Mouse (Mus musculus): ENCODE data around the gene Mast4. TPM values are rescaled to one million over a fixed set of nuclear protein-coding genes. Genes with fewer than 3 reads are reported as not detected.

Mast4 gene
- polyA plus RNA-seq, 1 experiment = 10.8 TPM

- no peak for TF ChIP-seq USF1 (IDR thresholded peaks at IDR 0.05; ENCODE audit: low read depth)
- TF ChIP-seq CEBPB (IDR thresholded peaks at IDR 0.05; ENCODE audit: low read depth) = no peak
- no peak for TF ChIP-seq CTCF (IDR thresholded peaks at IDR 0.05; ENCODE audit: control insufficient read depth, insufficient read depth, insufficient read length)
- no peak for TF ChIP-seq MAX (IDR thresholded peaks at IDR 0.05)
- no peak for TF ChIP-seq MYOG (IDR thresholded peaks at IDR 0.05; ENCODE audit: control insufficient read depth, extremely low read depth, insufficient read length)
- no peak for TF ChIP-seq FOSL1 (IDR thresholded peaks at IDR 0.05; ENCODE audit: insufficient read depth, low read length, poor library complexity, severe bottlenecking)
- TF ChIP-seq MYOD1 (IDR thresholded peaks at IDR 0.05; ENCODE audit: control insufficient read depth, insufficient read length, low read depth) = no peak
- Histone ChIP-seq H3K79me2 (ENCODE audit: control insufficient read depth, insufficient read depth) (no peaks in the 10 kb centered on the region), H3ac (ENCODE audit: control insufficient read depth, insufficient read length, low read depth) (no peak overlapping the region), H3K27me3 (ENCODE audit: control insufficient read depth, insufficient read depth, insufficient read length) (no peaks in the 10 kb centered on the region), H3K4me3 (ENCODE audit: insufficient read depth, poor library complexity, severe bottlenecking) (no peak overlapping the region), H3K79me3 (ENCODE audit: low read depth) (no peaks in the 10 kb centered on the region), H3K36me3 (ENCODE audit: control insufficient read depth, insufficient read depth) (no peaks in the 10 kb centered on the region)
These were observed 268.9 kb downstream of the Mast4 start for GRCm38 (mm10) chr13:103065437-103065836.

- Histone ChIP-seq H3K27me3 (ENCODE audit: control insufficient read depth, insufficient read depth, insufficient read length) (no peaks in the 10 kb centered on the region), H3K36me3 (ENCODE audit: control insufficient read depth, insufficient read depth) (no peaks in the 10 kb centered on the region), H3K4me3 (ENCODE audit: insufficient read depth, poor library complexity, severe bottlenecking) (no peak overlapping the region), H3K79me2 (ENCODE audit: control insufficient read depth, insufficient read depth) (no peaks in the 10 kb centered on the region), H3ac (ENCODE audit: control insufficient read depth, insufficient read length, low read depth) (no peak overlapping the region), H3K79me3 (ENCODE audit: low read depth) (no peaks in the 10 kb centered on the region)
- TF ChIP-seq FOSL1 (IDR thresholded peaks at IDR 0.05; ENCODE audit: insufficient read depth, low read length, poor library complexity, severe bottlenecking) (no peak), CTCF (IDR thresholded peaks at IDR 0.05; ENCODE audit: control insufficient read depth, insufficient read depth, insufficient read length) (no peak), MAX (IDR thresholded peaks at IDR 0.05) (no peak), MYOG (IDR thresholded peaks at IDR 0.05; ENCODE audit: control insufficient read depth, extremely low read depth, insufficient read length) (no peak), USF1 (IDR thresholded peaks at IDR 0.05; ENCODE audit: low read depth) (no peak), CEBPB (IDR thresholded peaks at IDR 0.05; ENCODE audit: low read depth) (no peak), MYOD1 (IDR thresholded peaks at IDR 0.05; ENCODE audit: control insufficient read depth, insufficient read length, low read depth) (no peak)
These were observed 272.6 kb downstream of the Mast4 start for GRCm38 (mm10) chr13:103061680-103062079.

- Histone ChIP-seq H3ac (ENCODE audit: control insufficient read depth, insufficient read length, low read depth) (no peak overlapping the region), H3K27me3 (ENCODE audit: control insufficient read depth, insufficient read depth, insufficient read length) (no peaks in the 10 kb centered on the region), H3K36me3 (ENCODE audit: control insufficient read depth, insufficient read depth) (no peaks in the 10 kb centered on the region), H3K4me3 (ENCODE audit: insufficient read depth, poor library complexity, severe bottlenecking) (no peak overlapping the region), H3K79me2 (ENCODE audit: control insufficient read depth, insufficient read depth) (no peaks in the 10 kb centered on the region), H3K79me3 (ENCODE audit: low read depth) (no peaks in the 10 kb centered on the region)
- TF ChIP-seq MYOD1 (IDR thresholded peaks at IDR 0.05; ENCODE audit: control insufficient read depth, insufficient read length, low read depth) (no peak), MYOG (IDR thresholded peaks at IDR 0.05; ENCODE audit: control insufficient read depth, extremely low read depth, insufficient read length) (no peak), CEBPB (IDR thresholded peaks at IDR 0.05; ENCODE audit: low read depth) (no peak), FOSL1 (IDR thresholded peaks at IDR 0.05; ENCODE audit: insufficient read depth, low read length, poor library complexity, severe bottlenecking) (no peak), USF1 (IDR thresholded peaks at IDR 0.05; ENCODE audit: low read depth) (no peak), MAX (IDR thresholded peaks at IDR 0.05) (no peak), CTCF (IDR thresholded peaks at IDR 0.05; ENCODE audit: control insufficient read depth, insufficient read depth, insufficient read length) (no peak)
These were observed 274.2 kb downstream of the Mast4 start for GRCm38 (mm10) chr13:103059995-103060652.

- Histone ChIP-seq H3K79me2 (ENCODE audit: control insufficient read depth, insufficient read depth) (no peaks in the 10 kb centered on the region), H3K27me3 (ENCODE audit: control insufficient read depth, insufficient read depth, insufficient read length) (no peaks in the 10 kb centered on the region)
- TF ChIP-seq CEBPB (IDR thresholded peaks at IDR 0.05; ENCODE audit: low read depth) = no peak
- no peak for TF ChIP-seq USF1 (IDR thresholded peaks at IDR 0.05; ENCODE audit: low read depth)
- no peak for TF ChIP-seq FOSL1 (IDR thresholded peaks at IDR 0.05; ENCODE audit: insufficient read depth, low read length, poor library complexity, severe bottlenecking)
- no peak for TF ChIP-seq MYOG (IDR thresholded peaks at IDR 0.05; ENCODE audit: control insufficient read depth, extremely low read depth, insufficient read length)
- no peak for TF ChIP-seq CTCF (IDR thresholded peaks at IDR 0.05; ENCODE audit: control insufficient read depth, insufficient read depth, insufficient read length)
- no peak for TF ChIP-seq MYOD1 (IDR thresholded peaks at IDR 0.05; ENCODE audit: control insufficient read depth, insufficient read length, low read depth)
- TF ChIP-seq MAX (IDR thresholded peaks at IDR 0.05) = no peak
These were observed 277.8 kb downstream of the Mast4 start for GRCm38 (mm10) chr13:103056451-103056850.

GRCm38 (mm10) chr13:103052661-103053060 is 281.6 kb downstream of the Mast4 start:
- TF ChIP-seq CEBPB (IDR thresholded peaks at IDR 0.05; ENCODE audit: low read depth) (no peak), MYOG (IDR thresholded peaks at IDR 0.05; ENCODE audit: control insufficient read depth, extremely low read depth, insufficient read length) (no peak), USF1 (IDR thresholded peaks at IDR 0.05; ENCODE audit: low read depth) (no peak), FOSL1 (IDR thresholded peaks at IDR 0.05; ENCODE audit: insufficient read depth, low read length, poor library complexity, severe bottlenecking) (no peak), MAX (IDR thresholded peaks at IDR 0.05) (no peak), CTCF (IDR thresholded peaks at IDR 0.05; ENCODE audit: control insufficient read depth, insufficient read depth, insufficient read length) (no peak), MYOD1 (IDR thresholded peaks at IDR 0.05; ENCODE audit: control insufficient read depth, insufficient read length, low read depth) (no peak)
- H3K36me3 ChIP-seq (ENCODE audit: control insufficient read depth, insufficient read depth) = no peaks in the 10 kb centered on the region
- H3K79me2 ChIP-seq (ENCODE audit: control insufficient read depth, insufficient read depth) = no peaks in the 10 kb centered on the region
- H3K79me3 ChIP-seq (ENCODE audit: low read depth) = no peaks in the 10 kb centered on the region
- no peak overlapping the region for H3K4me3 ChIP-seq (ENCODE audit: insufficient read depth, poor library complexity, severe bottlenecking)
- H3ac ChIP-seq (ENCODE audit: control insufficient read depth, insufficient read length, low read depth) = no peak overlapping the region
- H3K27me3 ChIP-seq (ENCODE audit: control insufficient read depth, insufficient read depth, insufficient read length) = no peaks in the 10 kb centered on the region

More at GRCm38 (mm10) chr13:103056451-103056850, 277.8 kb downstream of the Mast4 start:
- H3K4me3 ChIP-seq (ENCODE audit: insufficient read depth, poor library complexity, severe bottlenecking) = no peak overlapping the region
- H3K79me3 ChIP-seq (ENCODE audit: low read depth) = no peaks in the 10 kb centered on the region
- H3ac ChIP-seq (ENCODE audit: control insufficient read depth, insufficient read length, low read depth) = no peak overlapping the region
- no peaks in the 10 kb centered on the region for H3K36me3 ChIP-seq (ENCODE audit: control insufficient read depth, insufficient read depth)

Measured in C2C12 (cell line).